Mouse (Mus musculus) forebrain, embryonic 15.5 days (tissue): Measurements from ENCODE around the gene 1700017B05Rik. TPM values are rescaled to one million over a fixed set of nuclear protein-coding genes. Genes with fewer than 3 reads are reported as not detected.

Experiments used
- ATAC-seq: fragments of 200-750 bp; cut with Nextera tagmentation; replicated peaks from 2 replicates; pipeline ENCODE4 v1.8.0; 2017; ENCODE audit warnings: mild to moderate bottlenecking, moderate TSS enrichment, moderate library complexity
- H3K27ac ChIP-seq: fragments of 300-500 bp; sonication (generic); replicated peaks from 2 replicates; pipeline ENCODE4 v1.5.1; 2015; ENCODE audit warnings: mild to moderate bottlenecking, inconsistent platforms
- H3K27me3 ChIP-seq: fragments of 300-500 bp; sonication (generic); 2 replicates; pipeline ENCODE4 v1.6.1; 2015; ENCODE audit warnings: inconsistent platforms
- H3K36me3 ChIP-seq: fragments of 300-500 bp; sonication (generic); 2 replicates; pipeline ENCODE4 v1.6.1; 2015; ENCODE audit warnings: mild to moderate bottlenecking, inconsistent platforms
- H3K4me1 ChIP-seq: fragments of 300-500 bp; sonication (generic); 2 replicates; pipeline ENCODE4 v1.6.1; 2015; ENCODE audit warnings: inconsistent platforms
- H3K4me2 ChIP-seq: fragments of 300-500 bp; sonication (generic); replicated peaks from 2 replicates; pipeline ENCODE4 v1.6.1; 2015; ENCODE audit warnings: mild to moderate bottlenecking, inconsistent platforms
- H3K4me3 ChIP-seq: fragments of 300-500 bp; sonication (generic); 2 replicates; pipeline ENCODE4 v1.5.1; 2015; ENCODE audit warnings: mild to moderate bottlenecking, inconsistent platforms
- H3K9ac ChIP-seq: fragments of 300-500 bp; sonication (generic); replicated peaks from 2 replicates; pipeline ENCODE4 v1.6.1; 2015; ENCODE audit warnings: mild to moderate bottlenecking, inconsistent platforms
- H3K9me3 ChIP-seq: fragments of 300-500 bp; sonication (generic); 2 replicates; pipeline ENCODE4 v1.6.1; 2016; ENCODE audit warnings: inconsistent platforms
- WGBS: fragments of 180-500 bp; shearing (Covaris S2); methylation state at CpG from one replicate; pipeline ENCODE4 v1.1.7; 2015; ENCODE audit warnings: mixed read lengths; 5-methylcytosine and 5-hydroxymethylcytosine counted together
- polyA plus RNA-seq: library from polyadenylated mRNA; unstranded; fragments of >200 nt; fragmentation: Nextera tagmentation; extraction: Ambion mirVana; gene quantifications from 2 replicates; pipeline ENCODE4 v1.2.1, GENCODE M21; 2015

1700017B05Rik gene
- polyA plus RNA-seq, 1 experiment from 2014 or later, result 5.8 TPM

DNA sequence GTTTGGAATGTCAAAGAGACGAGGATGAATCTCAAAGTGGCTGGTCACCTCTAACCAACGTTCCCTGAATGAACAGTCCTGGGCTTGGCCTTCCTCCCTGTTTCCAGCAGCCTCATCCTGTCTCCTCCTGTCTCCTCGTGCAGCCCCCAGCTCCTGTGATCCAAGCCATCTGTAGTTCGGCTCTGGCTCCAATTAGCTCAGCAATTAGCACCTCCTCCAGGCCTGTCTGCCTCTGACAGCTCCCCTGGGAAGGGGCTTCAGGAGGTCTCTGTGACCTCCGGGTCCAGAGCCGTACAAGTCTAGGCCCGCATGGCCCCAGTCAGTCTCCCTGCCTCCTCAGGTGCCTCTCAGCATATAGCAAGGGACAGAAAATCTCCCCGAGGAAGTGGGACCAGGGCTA lies 8.0 kb upstream of the 1700017B05Rik start:
- H3K4me2 ChIP-seq, result no peak overlapping the region
- H3K36me3 ChIP-seq, result no peaks in the 10 kb centered on the region
- ATAC-seq, result 0 out of 2 replicates have a peak, but pooled peaks have one; percentile 32
- WGBS, result 21% methylated on average over 8 of the region's 8 CpGs
- H3K9me3 ChIP-seq, result no peaks in the 10 kb centered on the region
- H3K4me3 ChIP-seq, result no peak overlapping the region
- H3K27ac ChIP-seq, result 0 out of 2 replicates have a peak overlapping the region, but pooled peaks have one; percentile 3
- no peaks in the 10 kb centered on the region for H3K27me3 ChIP-seq
- no peak overlapping the region for H3K9ac ChIP-seq
- H3K4me1 ChIP-seq, result peaks cover 14% of the 10 kb centered on the region

DNA sequence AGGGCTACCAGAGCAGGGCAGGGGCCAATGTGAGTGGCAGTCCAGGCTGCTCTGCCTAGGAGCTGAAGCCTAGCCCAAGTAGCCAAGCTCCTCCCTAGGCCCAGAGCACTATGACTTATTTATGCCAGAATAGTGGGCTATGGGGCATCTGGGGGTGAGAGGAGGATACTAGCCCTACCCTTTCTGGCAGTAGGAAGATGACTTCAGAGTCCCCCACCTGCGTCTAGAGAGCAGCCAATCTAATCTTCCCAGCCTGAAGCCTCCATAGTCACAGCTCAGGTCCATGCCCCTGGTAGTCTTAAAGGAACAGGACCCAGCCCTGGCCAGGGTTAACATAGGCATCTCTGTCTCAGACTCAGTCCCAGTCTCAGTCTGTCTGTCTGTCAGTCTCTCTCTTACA lies 7.0 kb upstream of the 1700017B05Rik start:
- H3K4me2 ChIP-seq, result no peak overlapping the region
- WGBS, result 27% methylated on average over 1 of the region's 1 CpGs
- H3K27me3 ChIP-seq, result no peaks in the 10 kb centered on the region
- no peak overlapping the region for H3K9ac ChIP-seq
- peaks cover 14% of the 10 kb centered on the region for H3K4me1 ChIP-seq
- H3K36me3 ChIP-seq, result no peaks in the 10 kb centered on the region
- no peak overlapping the region for H3K4me3 ChIP-seq
- H3K27ac ChIP-seq, result no peak overlapping the region
- H3K9me3 ChIP-seq, result no peaks in the 10 kb centered on the region
- no peak for ATAC-seq

DNA sequence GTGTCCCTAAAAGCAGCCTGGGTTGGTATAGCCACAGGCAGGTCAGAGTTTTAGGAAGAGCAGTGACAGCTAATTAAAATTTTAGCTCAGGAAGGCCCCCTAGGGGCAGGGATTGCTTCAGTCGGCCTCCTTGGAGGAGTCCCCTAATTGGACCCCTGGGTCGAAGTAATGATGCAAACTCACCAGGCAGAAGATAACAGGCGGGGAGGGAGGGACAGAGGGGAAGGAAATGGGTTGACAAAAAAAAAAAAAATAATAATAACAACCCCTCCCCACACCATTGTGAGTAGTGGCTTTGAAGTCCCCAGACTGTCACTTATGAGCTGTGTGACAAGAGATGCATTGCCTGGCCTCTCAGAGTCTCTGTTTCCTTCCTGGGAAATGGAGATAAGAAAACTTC lies 6.2 kb upstream of the 1700017B05Rik start:
- H3K4me3 ChIP-seq, result no peak overlapping the region
- H3K36me3 ChIP-seq, result no peaks in the 10 kb centered on the region
- H3K4me2 ChIP-seq, result no peak overlapping the region
- no peaks in the 10 kb centered on the region for H3K27me3 ChIP-seq
- H3K9ac ChIP-seq, result no peak overlapping the region
- H3K4me1 ChIP-seq, result peaks cover 14% of the 10 kb centered on the region
- 5% methylated on average over 3 of the region's 3 CpGs for WGBS
- H3K27ac ChIP-seq, result no peak overlapping the region
- no peaks in the 10 kb centered on the region for H3K9me3 ChIP-seq
- no peak for ATAC-seq

DNA sequence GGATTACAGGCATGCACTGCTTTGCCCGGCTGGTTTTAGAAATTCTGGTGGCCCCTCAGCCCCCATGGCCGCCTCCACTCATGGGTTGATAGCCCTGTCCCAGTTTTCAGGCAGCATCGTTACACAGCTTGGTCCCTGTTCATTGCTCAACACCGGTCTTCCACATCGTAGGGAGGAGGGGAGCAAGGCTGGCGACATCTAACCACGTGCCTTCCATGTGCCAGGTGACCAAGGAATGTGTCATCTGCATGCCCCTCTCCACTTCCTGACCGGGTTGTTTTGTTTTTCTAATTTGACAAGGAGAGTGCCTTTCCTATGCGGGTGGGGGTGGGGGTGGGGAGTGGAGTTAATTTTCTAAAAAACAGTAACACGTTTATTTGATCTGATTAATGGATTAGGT lies 5.7 kb upstream of the 1700017B05Rik start:
- H3K4me1 ChIP-seq, result peaks cover 14% of the 10 kb centered on the region
- H3K4me3 ChIP-seq, result no peak overlapping the region
- H3K4me2 ChIP-seq, result no peak overlapping the region
- H3K36me3 ChIP-seq, result no peaks in the 10 kb centered on the region
- H3K27me3 ChIP-seq, result no peaks in the 10 kb centered on the region
- H3K9me3 ChIP-seq, result no peaks in the 10 kb centered on the region
- H3K27ac ChIP-seq, result no peak overlapping the region
- WGBS, result 16% methylated on average over 10 of the region's 10 CpGs
- H3K9ac ChIP-seq, result no peak overlapping the region
- no peak for ATAC-seq

DNA sequence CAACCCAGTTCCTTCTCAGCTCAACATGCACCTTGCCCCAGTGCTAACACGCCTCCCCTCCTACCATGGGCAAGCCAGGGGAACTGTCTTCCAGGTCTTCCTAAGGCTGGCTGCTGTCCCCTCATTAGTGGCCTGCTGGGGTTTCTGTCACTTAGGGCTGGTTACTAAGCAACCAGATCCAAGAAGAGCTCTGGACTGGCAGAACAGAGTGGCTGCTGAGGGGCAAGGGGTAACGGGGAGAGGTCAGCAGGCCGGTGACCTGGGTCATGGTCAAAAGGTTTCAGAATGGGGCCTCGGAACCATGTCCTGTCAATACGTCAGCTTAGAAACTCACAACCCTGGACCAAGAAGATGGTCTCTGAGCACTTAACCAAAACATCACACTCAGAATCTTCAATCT lies 5.0 kb upstream of the 1700017B05Rik start:
- ATAC-seq, result no peak
- Histone ChIP-seq H3K27me3 (no peaks in the 10 kb centered on the region), H3K9ac (no peak overlapping the region), H3K27ac (no peak overlapping the region), H3K4me1 (peaks cover 18% of the 10 kb centered on the region), H3K9me3 (no peaks in the 10 kb centered on the region), H3K36me3 (no peaks in the 10 kb centered on the region), H3K4me3 (no peak overlapping the region), H3K4me2 (no peak overlapping the region)
- 20% methylated on average over 5 of the region's 5 CpGs for WGBS

DNA sequence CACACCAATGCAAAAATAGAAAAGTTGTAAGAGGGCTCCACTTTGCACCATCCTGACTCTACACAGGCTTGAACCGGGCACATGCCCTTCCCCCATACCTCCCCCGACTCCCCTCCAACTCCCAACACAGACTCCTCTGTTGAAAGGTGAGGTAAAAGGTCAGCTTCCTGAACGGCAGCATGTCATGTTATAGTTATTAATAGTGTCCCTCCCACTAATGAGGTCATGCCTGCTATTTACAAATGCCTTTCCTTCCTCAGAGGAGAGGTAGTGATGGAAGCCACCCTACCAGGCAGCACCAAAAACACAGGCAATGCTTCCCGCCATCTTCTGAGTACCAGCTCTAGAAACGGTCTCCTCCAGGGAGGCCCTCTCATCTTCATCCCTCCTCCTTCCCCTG lies 2.7 kb upstream of the 1700017B05Rik start:
- Histone ChIP-seq H3K27me3 (no peaks in the 10 kb centered on the region), H3K9me3 (no peaks in the 10 kb centered on the region), H3K4me3 (no peak overlapping the region), H3K4me1 (peaks cover 24% of the 10 kb centered on the region), H3K36me3 (no peaks in the 10 kb centered on the region), H3K4me2 (no peak overlapping the region), H3K9ac (no peak overlapping the region), H3K27ac (no peak overlapping the region)
- WGBS, result 53% methylated on average over 5 of the region's 5 CpGs
- no peak for ATAC-seq

DNA sequence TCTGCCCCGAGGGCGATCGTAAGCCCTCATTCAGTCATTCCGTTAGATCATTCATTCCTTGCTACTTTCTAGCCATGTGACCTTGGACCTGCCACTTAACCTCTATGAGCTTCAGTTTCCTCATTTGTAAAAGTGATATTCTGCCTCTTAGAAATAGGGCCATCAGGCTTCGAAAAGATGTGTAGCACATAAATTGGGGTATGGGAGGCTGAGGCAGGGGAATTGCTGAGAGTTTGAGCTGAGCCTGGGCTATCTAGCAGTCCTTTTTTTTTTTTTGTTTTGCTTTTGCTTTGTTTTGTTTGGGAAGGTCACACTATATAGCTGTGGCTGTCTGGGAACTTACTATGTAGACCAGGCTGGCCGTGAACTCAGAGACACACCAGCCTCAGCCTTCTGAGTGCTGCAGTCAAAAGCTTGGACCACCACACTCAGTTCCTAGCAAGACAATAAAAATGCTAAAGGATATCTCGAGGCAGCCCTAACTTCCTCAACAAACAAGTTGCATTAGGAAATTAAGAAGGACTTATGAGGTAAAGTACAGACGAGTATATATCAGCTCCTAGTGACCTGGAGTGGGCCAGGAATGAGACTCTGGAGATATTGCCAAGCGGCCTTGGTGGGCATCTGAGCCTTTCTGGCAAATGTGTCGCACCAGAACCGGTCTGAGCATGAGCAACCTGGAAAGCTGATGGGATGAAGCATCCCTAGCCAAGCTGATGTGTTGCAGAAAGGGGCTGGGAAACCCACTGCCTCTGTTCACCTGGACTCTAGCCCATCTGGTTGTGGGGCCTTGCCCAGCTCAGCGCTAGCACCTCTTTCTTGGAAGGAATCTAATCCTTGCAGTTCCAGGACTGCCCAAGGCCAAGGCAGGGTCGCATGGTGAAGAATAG lies 628 bp upstream of the 1700017B05Rik start:
- H3K4me1 ChIP-seq, result peaks cover 22% of the 10 kb centered on the region
- no peaks in the 10 kb centered on the region for H3K9me3 ChIP-seq
- no peaks in the 10 kb centered on the region for H3K36me3 ChIP-seq
- no peak overlapping the region for H3K27ac ChIP-seq
- peak overlapping the region; percentile 77 for H3K4me3 ChIP-seq
- H3K27me3 ChIP-seq, result no peaks in the 10 kb centered on the region
- H3K9ac ChIP-seq, result peak overlapping the region; percentile 60; the same call in 1 of the 2 replicates
- WGBS, result 49% methylated on average over 13 of the region's 13 CpGs
- ATAC-seq, result no peak
- peak overlapping the region; percentile 86 for H3K4me2 ChIP-seq

DNA sequence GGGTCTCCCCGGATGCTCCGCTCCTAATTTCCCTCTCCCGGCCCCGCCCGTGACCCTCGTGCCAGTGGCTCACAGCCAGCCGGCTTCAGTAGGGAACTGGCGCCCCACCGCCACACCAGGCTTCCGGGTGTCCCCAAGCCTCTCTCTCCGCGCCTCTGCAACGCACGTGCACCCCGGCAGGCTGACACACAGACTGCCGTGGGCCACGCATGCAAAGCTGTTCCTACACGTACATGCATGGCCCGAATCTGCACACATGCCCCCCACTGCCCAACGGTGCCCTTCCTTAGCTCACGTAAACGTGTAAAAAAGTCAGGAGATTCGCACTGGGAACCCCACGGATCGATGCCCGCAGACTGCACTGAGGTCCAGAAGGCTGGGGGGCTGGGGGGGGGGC lies 898 bp downstream of the 1700017B05Rik start:
- under 1% methylated on average over 26 of the region's 26 CpGs for WGBS
- no peak overlapping the region for H3K27ac ChIP-seq
- peak overlapping the region; percentile 77 for H3K4me3 ChIP-seq
- H3K4me2 ChIP-seq, result peak overlapping the region; percentile 86
- peak overlapping the region; percentile 60 for H3K9ac ChIP-seq
- H3K9me3 ChIP-seq, result no peaks in the 10 kb centered on the region
- H3K36me3 ChIP-seq, result no peaks in the 10 kb centered on the region
- ATAC-seq, result 0 out of 2 replicates have a peak, but pooled peaks have one; percentile 9
- H3K4me1 ChIP-seq, result peaks cover 22% of the 10 kb centered on the region
- H3K27me3 ChIP-seq, result no peaks in the 10 kb centered on the region

DNA sequence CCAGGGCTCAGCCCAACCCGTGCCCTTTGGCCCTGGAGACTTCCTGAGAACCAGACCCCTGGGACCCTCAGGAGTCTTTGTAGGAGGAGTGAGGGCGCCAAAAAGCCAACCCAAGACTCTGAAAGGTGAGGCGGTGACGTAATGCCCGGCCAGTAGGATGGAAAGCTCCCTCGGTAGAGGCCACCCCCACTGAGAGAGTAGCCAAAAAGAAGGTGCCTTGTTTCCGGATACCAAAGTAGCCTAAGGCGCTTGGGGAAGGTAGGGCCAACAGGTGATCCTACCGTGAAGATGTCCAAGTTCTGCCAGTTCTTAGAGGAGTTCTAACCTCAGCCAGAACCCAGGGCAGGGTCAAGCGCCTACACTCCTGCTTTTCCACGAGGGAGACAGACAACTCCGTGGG lies 1.5 kb downstream of the 1700017B05Rik start:
- no peaks in the 10 kb centered on the region for H3K36me3 ChIP-seq
- peak overlapping the region; percentile 86 for H3K4me2 ChIP-seq
- H3K4me3 ChIP-seq, result peak overlapping the region; percentile 77
- no peaks in the 10 kb centered on the region for H3K9me3 ChIP-seq
- no peak overlapping the region for H3K9ac ChIP-seq
- WGBS, result 21% methylated on average over 12 of the region's 12 CpGs
- peaks cover 22% of the 10 kb centered on the region for H3K4me1 ChIP-seq
- no peaks in the 10 kb centered on the region for H3K27me3 ChIP-seq
- no peak for ATAC-seq
- H3K27ac ChIP-seq, result no peak overlapping the region

DNA sequence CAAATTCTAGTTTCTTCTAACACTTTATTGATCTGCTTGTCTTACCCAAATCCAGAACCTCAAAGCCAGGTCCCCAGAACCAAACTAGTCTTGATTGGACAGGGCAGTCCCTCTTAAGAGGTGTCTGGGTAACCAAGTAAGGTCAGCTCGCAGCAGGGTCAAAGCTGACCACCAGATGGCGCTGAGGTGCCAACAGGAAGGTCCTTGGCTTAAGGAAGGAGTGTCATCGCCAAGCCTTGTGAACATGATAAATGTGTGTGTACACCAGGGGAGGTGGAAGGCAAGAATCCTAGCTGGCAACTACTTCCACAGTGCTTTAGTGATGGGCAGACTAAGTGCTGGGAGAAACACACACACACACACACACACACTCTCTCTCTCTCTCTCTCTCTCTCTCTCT lies 2.7 kb downstream of the 1700017B05Rik start:
- H3K9ac ChIP-seq, result no peak overlapping the region
- no peaks in the 10 kb centered on the region for H3K36me3 ChIP-seq
- H3K4me3 ChIP-seq, result no peak overlapping the region
- peaks cover 22% of the 10 kb centered on the region for H3K4me1 ChIP-seq
- WGBS, result 2% methylated on average over 3 of the region's 3 CpGs
- H3K27me3 ChIP-seq, result no peaks in the 10 kb centered on the region
- no peak overlapping the region for H3K27ac ChIP-seq
- H3K9me3 ChIP-seq, result no peaks in the 10 kb centered on the region
- no peak for ATAC-seq
- no peak overlapping the region for H3K4me2 ChIP-seq

DNA sequence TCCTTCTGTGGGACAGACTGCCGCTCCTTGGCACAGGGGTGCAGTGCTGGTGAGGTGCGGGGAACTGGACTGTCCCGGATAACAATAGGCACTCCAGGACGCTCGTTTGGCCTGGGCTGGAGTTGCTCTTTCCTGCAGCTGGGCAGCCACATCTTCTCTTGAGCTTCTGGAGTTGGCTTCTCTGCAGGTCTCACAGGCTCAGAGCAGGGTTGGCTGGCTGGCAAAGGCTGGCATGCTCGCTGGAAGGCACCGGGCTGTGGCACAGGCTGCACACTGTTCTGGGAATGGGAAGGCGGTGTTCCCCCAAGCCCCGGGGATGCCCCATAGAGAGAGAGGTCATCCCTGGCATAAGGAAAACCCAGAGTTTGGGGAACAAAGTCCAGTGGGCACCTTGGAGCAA lies 4.8 kb downstream of the 1700017B05Rik start:
- no peak overlapping the region for H3K4me3 ChIP-seq
- H3K9me3 ChIP-seq, result no peaks in the 10 kb centered on the region
- no peak overlapping the region for H3K9ac ChIP-seq
- peaks cover 20% of the 10 kb centered on the region for H3K4me1 ChIP-seq
- H3K4me2 ChIP-seq, result no peak overlapping the region
- no peak overlapping the region for H3K27ac ChIP-seq
- ATAC-seq, result no peak
- no peaks in the 10 kb centered on the region for H3K27me3 ChIP-seq
- H3K36me3 ChIP-seq, result no peaks in the 10 kb centered on the region
- 84% methylated on average over 9 of the region's 9 CpGs for WGBS

DNA sequence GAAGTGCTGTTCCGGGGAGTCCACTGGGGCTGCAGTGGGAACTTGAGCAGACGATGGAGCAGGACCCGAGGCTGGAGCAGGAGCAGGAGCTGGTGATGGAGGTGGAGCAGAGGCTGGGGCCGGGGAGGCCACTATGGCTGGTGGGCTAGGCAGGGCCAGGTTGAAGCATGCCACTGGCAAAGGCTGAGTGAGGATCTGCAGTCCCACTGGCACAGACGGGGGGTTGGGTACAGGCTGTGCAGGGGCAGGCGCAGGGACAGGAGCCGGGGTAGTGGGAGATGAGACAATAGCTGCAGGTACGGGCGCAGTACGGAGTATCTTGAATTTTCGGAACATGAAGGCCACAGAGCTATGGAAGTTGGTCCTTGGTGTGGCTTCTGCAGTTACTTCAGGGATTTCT lies 5.6 kb downstream of the 1700017B05Rik start:
- no peaks in the 10 kb centered on the region for H3K27me3 ChIP-seq
- no peaks in the 10 kb centered on the region for H3K9me3 ChIP-seq
- H3K4me3 ChIP-seq, result no peak overlapping the region
- H3K27ac ChIP-seq, result no peak overlapping the region
- H3K4me2 ChIP-seq, result no peak overlapping the region
- WGBS, result 94% methylated on average over 11 of the region's 11 CpGs
- peaks cover 17% of the 10 kb centered on the region for H3K4me1 ChIP-seq
- no peak for ATAC-seq
- no peaks in the 10 kb centered on the region for H3K36me3 ChIP-seq
- H3K9ac ChIP-seq, result no peak overlapping the region

DNA sequence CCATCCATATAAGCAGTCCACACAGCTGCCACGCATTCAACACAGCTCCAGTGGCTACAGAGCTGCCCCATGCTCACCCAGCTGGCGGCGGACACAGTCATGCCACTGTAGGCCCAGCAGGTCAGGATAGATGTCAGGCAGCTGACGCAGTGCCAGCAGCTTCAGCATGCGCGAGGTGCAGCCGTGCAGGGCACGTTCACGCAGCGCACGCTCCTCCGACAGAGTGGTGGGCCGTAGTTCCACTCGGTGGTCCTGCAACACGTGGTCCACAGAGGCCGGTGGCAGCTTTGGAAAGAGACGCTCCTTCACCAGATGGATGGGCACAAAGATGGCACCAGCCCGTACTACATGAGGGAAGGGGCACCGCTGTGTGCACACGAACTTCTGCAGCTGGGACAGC lies 6.1 kb downstream of the 1700017B05Rik start:
- H3K36me3 ChIP-seq, result no peaks in the 10 kb centered on the region
- no peak overlapping the region for H3K9ac ChIP-seq
- H3K9me3 ChIP-seq, result no peaks in the 10 kb centered on the region
- no peak overlapping the region for H3K4me2 ChIP-seq
- no peak overlapping the region for H3K27ac ChIP-seq
- H3K4me3 ChIP-seq, result no peak overlapping the region
- peaks cover 12% of the 10 kb centered on the region for H3K4me1 ChIP-seq
- no peaks in the 10 kb centered on the region for H3K27me3 ChIP-seq
- WGBS, result 94% methylated on average over 20 of the region's 20 CpGs
- ATAC-seq, result no peak
